Mouse (Mus musculus) layer of hippocampus, postnatal 10 days (tissue): ENCODE measurements around the gene Tmsb15l. TPM values are rescaled to one million over a fixed set of nuclear protein-coding genes. Genes with fewer than 3 reads are reported as not detected.

Source experiments
- total RNA-seq, 2 experiments: library from RNA; stranded (reverse); gene quantifications; 2 replicates each; pipeline ENCODE4 v1.2.3; 2021

Gene Tmsb15l
- total RNA-seq, 2 experiments from 2014 or later: 3.3 to 3.9 TPM

Other genes with a start within 250 kb of the Tmsb15l start
- 100 to 1,000 TPM; 467 to 472 TPM for gene Morf4l2, start 233.2 kb downstream of the Tmsb15l start, total RNA-seq
- under 1 TPM in 1 of 2 experiments, not detected in 1; 0.39 TPM for gene Glra4, start 196.7 kb downstream of the Tmsb15l start, total RNA-seq
- 100 to 1,000 TPM; 102 to 115 TPM for gene Plp1, start 154.2 kb downstream of the Tmsb15l start, total RNA-seq
- 10 to 100 TPM; 22.7 to 33.9 TPM for gene Rab9b, start 108.1 kb downstream of the Tmsb15l start, total RNA-seq
- gene H2bfm, start 49.5 kb downstream of the Tmsb15l start, total RNA-seq: not detected
- gene Tmsb15b2, start 1.4 kb downstream of the Tmsb15l start, total RNA-seq: 10 to 100 TPM; 36.1 to 53.7 TPM
- gene Tmsb15b1, start within 50 bp of the Tmsb15l start, total RNA-seq: 10 to 100 TPM in 1 of 2 experiments, 1 to 10 TPM in 1; 8.2 to 21.9 TPM
- 100 to 1,000 TPM; 267 to 274 TPM for gene Zcchc18, start 16.3 kb upstream of the Tmsb15l start, total RNA-seq
- 10 to 100 TPM; 21.0 to 31.6 TPM for gene Slc25a53, start 61.4 kb upstream of the Tmsb15l start, total RNA-seq
- gene Fam199x, start 72.7 kb upstream of the Tmsb15l start, total RNA-seq: 10 to 100 TPM; 11.4 to 12.3 TPM
- not detected for gene Esx1, start 145.2 kb upstream of the Tmsb15l start, total RNA-seq